Mouse (Mus musculus) lung, postnatal 0 days (tissue): ENCODE data around the gene Gnb3. TPM values are rescaled to one million over a fixed set of nuclear protein-coding genes. Genes with fewer than 3 reads are reported as not detected.
"Not testable (repeated sequence)": the region's sequence is repeated elsewhere in the genome, so short reads cannot be mapped to it uniquely, and the experiment has no call there.

Experiments used
- ATAC-seq: fragments of 200-750 bp; cut with Nextera tagmentation; 2 replicates; pipeline ENCODE4 v1.8.0; 2017; ENCODE audit warnings: moderate library complexity
- DNase-seq: peaks from one replicate; pipeline ENCODE4 v3.0.0-alpha.2; 2016; ENCODE audit warnings: low spot score
- H3K27ac ChIP-seq: fragments of 300-500 bp; sonication (generic); 2 replicates; pipeline ENCODE4 v1.5.1; 2014; ENCODE audit warnings: antibody characterized with exemption, mild to moderate bottlenecking, low read length, mixed read lengths
- H3K27me3 ChIP-seq: fragments of 300-500 bp; sonication (generic); replicated peaks from 2 replicates; pipeline ENCODE4 v1.6.1; 2014; ENCODE audit warnings: low read length, mixed read lengths; ENCODE audit not compliant: insufficient read depth
- H3K36me3 ChIP-seq: fragments of 300-500 bp; sonication (generic); 2 replicates; pipeline ENCODE4 v1.6.1; 2014; ENCODE audit warnings: low read length, mixed read lengths; ENCODE audit not compliant: insufficient read depth
- H3K4me1 ChIP-seq: fragments of 300-500 bp; sonication (generic); 2 replicates; pipeline ENCODE4 v1.6.1; 2014; ENCODE audit warnings: antibody characterized with exemption, low read depth, low read length, mixed read lengths; ENCODE audit not compliant: insufficient read depth
- H3K4me2 ChIP-seq: fragments of 300-500 bp; sonication (generic); replicated peaks from 2 replicates; pipeline ENCODE4 v1.6.1; 2014; ENCODE audit warnings: low read depth, mild to moderate bottlenecking, low read length, moderate library complexity, mixed read lengths
- H3K4me3 ChIP-seq: fragments of 300-500 bp; sonication (generic); 2 replicates; pipeline ENCODE4 v1.5.1; 2014; ENCODE audit warnings: low read depth, low read length
- H3K9ac ChIP-seq: fragments of 300-500 bp; sonication (generic); replicated peaks from 2 replicates; pipeline ENCODE4 v1.6.1; 2014; ENCODE audit warnings: low read depth, mild to moderate bottlenecking
- H3K9me3 ChIP-seq: fragments of 300-500 bp; sonication (generic); 2 replicates; pipeline ENCODE4 v1.6.1; 2016; ENCODE audit warnings: low read length, mixed read lengths
- CTCF ChIP-seq: IDR thresholded peaks from 2 replicates; pipeline ENCODE4 v1.5.1; 2016; ENCODE audit warnings: antibody characterized with exemption, mild to moderate bottlenecking
- EP300 ChIP-seq: IDR thresholded peaks from 2 replicates; pipeline ENCODE4 v1.6.1; 2016; ENCODE audit warnings: antibody characterized with exemption, mild to moderate bottlenecking, control low read depth
- WGBS: fragments of 180-500 bp; shearing (Covaris S2); extraction: QIAGEN DNeasy Blood & Tissue Kit; methylation state at CpG from one replicate; pipeline ENCODE4 v1.1.7; 2014; 5-methylcytosine and 5-hydroxymethylcytosine counted together
- polyA plus RNA-seq: library from polyadenylated mRNA; unstranded; fragments of >200 nt; fragmentation: Nextera tagmentation; extraction: Ambion mirVana; gene quantifications from 2 replicates; pipeline ENCODE4 v1.2.1, GENCODE M21; 2015

The Gnb3 gene
- polyA plus RNA-seq, 1 experiment from 2014 or later: 0.24 TPM

- Histone ChIP-seq H3K27ac (peak overlapping the region; percentile 94), H3K36me3 (no peaks in the 10 kb centered on the region), H3K9ac (0 out of 2 replicates have a peak overlapping the region, but pooled peaks have one; percentile 3), H3K4me2 (peak overlapping the region; percentile 65), H3K9me3 (no peaks in the 10 kb centered on the region), H3K27me3 (no peaks in the 10 kb centered on the region), H3K4me3 (no peak overlapping the region), H3K4me1 (peaks cover 11% of the 10 kb centered on the region)
- no peak for ATAC-seq
- no peak for DNase-seq
- TF ChIP-seq EP300 (no peak), CTCF (no peak)
- 78% methylated on average over 7 of the region's 7 CpGs for WGBS
These were observed 33.5 kb downstream of the Gnb3 start for GRCm38 (mm10) chr6:124806446-124807140.

GRCm38 (mm10) chr6:124805341-124806321, 34.4 kb downstream of the Gnb3 start:
- H3K4me3 ChIP-seq: peak overlapping the region; percentile 43
- H3K4me1 ChIP-seq: peaks cover 11% of the 10 kb centered on the region
- TF ChIP-seq EP300 (0 out of 2 replicates have a peak, but pooled peaks have one; percentile 4), CTCF (peak; percentile 60)
- no peaks in the 10 kb centered on the region for H3K36me3 ChIP-seq
- DNase-seq (peak; percentile 98), ATAC-seq (peak; percentile 85)
- no peaks in the 10 kb centered on the region for H3K9me3 ChIP-seq
- 1% methylated on average over 34 of the region's 34 CpGs for WGBS
- H3K9ac ChIP-seq: peak overlapping the region; percentile 39; the same call in 1 of the 2 replicates
- peak overlapping the region; percentile 65 for H3K4me2 ChIP-seq
- H3K27ac ChIP-seq: peak overlapping the region; percentile 94
- no peaks in the 10 kb centered on the region for H3K27me3 ChIP-seq

- no peak for ATAC-seq
- Histone ChIP-seq H3K9ac (no peak overlapping the region), H3K36me3 (no peaks in the 10 kb centered on the region), H3K4me3 (no peak overlapping the region), H3K27ac (no peak overlapping the region), H3K27me3 (no peaks in the 10 kb centered on the region), H3K4me1 (peaks cover 7% of the 10 kb centered on the region), H3K4me2 (no peak overlapping the region), H3K9me3 (no peaks in the 10 kb centered on the region)
- TF ChIP-seq CTCF (no peak), EP300 (no peak)
- DNase-seq: no peak
- WGBS: 93% methylated on average over 3 of the region's 3 CpGs
These were observed 35.7 kb downstream of the Gnb3 start for GRCm38 (mm10) chr6:124804341-124804740.

- H3K9me3 ChIP-seq, H3K4me1 ChIP-seq, H3K27me3 ChIP-seq, H3K9ac ChIP-seq, H3K4me2 ChIP-seq, DNase-seq, H3K4me3 ChIP-seq, H3K36me3 ChIP-seq, ATAC-seq, H3K27ac ChIP-seq: not testable (repeated sequence)
- WGBS: 98% methylated on average over 4 of the region's 4 CpGs
These were observed 36.4 kb downstream of the Gnb3 start for GRCm38 (mm10) chr6:124803691-124804090.

- Histone ChIP-seq H3K4me2 (no peak overlapping the region), H3K36me3 (no peaks in the 10 kb centered on the region), H3K27me3 (no peaks in the 10 kb centered on the region), H3K4me1 (peaks cover 7% of the 10 kb centered on the region), H3K9ac (no peak overlapping the region), H3K4me3 (no peak overlapping the region), H3K27ac (no peak overlapping the region), H3K9me3 (no peaks in the 10 kb centered on the region)
- WGBS: 79% methylated on average over 3 of the region's 3 CpGs
- DNase-seq (no peak), ATAC-seq (no peak)
- TF ChIP-seq EP300: no peak
- TF ChIP-seq CTCF: no peak
These were observed 37.0 kb downstream of the Gnb3 start for GRCm38 (mm10) chr6:124803061-124803460.

GRCm38 (mm10) chr6:124802400-124802799, 37.7 kb downstream of the Gnb3 start:
- not testable (repeated sequence) for ATAC-seq, H3K36me3 ChIP-seq, H3K4me3 ChIP-seq, H3K9ac ChIP-seq, H3K9me3 ChIP-seq, H3K4me1 ChIP-seq, H3K27me3 ChIP-seq, H3K27ac ChIP-seq, DNase-seq, H3K4me2 ChIP-seq
- WGBS: 7% methylated on average over 5 of the region's 9 CpGs
